Mouse (Mus musculus): ENCODE measurements at regions not wholly inside any gene's neighbourhood (a gene's known extent, or its start where the extent isn't known, plus 50 kb on each side); places are given as distances from the start of the nearest gene placed in this dataset.
A peak's percentile ranks its signal among the peaks of the same experiment; 100 is the strongest.

GRCm38 (mm10) chr1:184353832-184354449 is 319.8 kb upstream of the 1700056E22Rik start:
- WGBS, result 73% methylated on average over 8 of the region's 8 CpGs
- no peaks in the 10 kb centered on the region for H3K27me3 ChIP-seq (ENCODE audit: control insufficient read depth, insufficient read depth, low read length)
- no peak for DNase-seq (ENCODE audit: low spot score)
- H3K36me3 ChIP-seq (replicated peaks; ENCODE audit: control insufficient read depth, insufficient read depth, low read depth, low read length), result no peaks in the 10 kb centered on the region
- no peaks in the 10 kb centered on the region for H3K4me1 ChIP-seq (ENCODE audit: control insufficient read depth, insufficient read depth, low read length)
- ATAC-seq (replicated peaks; ENCODE audit: insufficient number of reproducible peaks, low FRiP score, low TSS enrichment, low read depth), result no peak
- H3K4me2 ChIP-seq (ENCODE audit: low read depth, low read length), result no peak overlapping the region
- H3K9me3 ChIP-seq (replicated peaks; ENCODE audit: control insufficient read depth, low read length), result no peaks in the 10 kb centered on the region
- no peak overlapping the region for H3K4me3 ChIP-seq (ENCODE audit: low read depth, low read length)
- H3K27ac ChIP-seq (replicated peaks; ENCODE audit: low read depth, low read length), result no peak overlapping the region
- H3K9ac ChIP-seq (replicated peaks; ENCODE audit: low read length), result no peak overlapping the region

GRCm38 (mm10) chr1:184351760-184352159 is 317.7 kb upstream of the 1700056E22Rik start:
- no peak for DNase-seq (ENCODE audit: low spot score)
- no peak for ATAC-seq (replicated peaks; ENCODE audit: insufficient number of reproducible peaks, low FRiP score, low TSS enrichment, low read depth)
- Histone ChIP-seq H3K4me3 (ENCODE audit: low read depth, low read length) (no peak overlapping the region), H3K9me3 (replicated peaks; ENCODE audit: control insufficient read depth, low read length) (no peaks in the 10 kb centered on the region), H3K36me3 (replicated peaks; ENCODE audit: control insufficient read depth, insufficient read depth, low read depth, low read length) (no peaks in the 10 kb centered on the region), H3K27me3 (ENCODE audit: control insufficient read depth, insufficient read depth, low read length) (no peaks in the 10 kb centered on the region), H3K9ac (replicated peaks; ENCODE audit: low read length) (no peak overlapping the region), H3K4me2 (ENCODE audit: low read depth, low read length) (no peak overlapping the region), H3K27ac (replicated peaks; ENCODE audit: low read depth, low read length) (no peak overlapping the region), H3K4me1 (ENCODE audit: control insufficient read depth, insufficient read depth, low read length) (no peaks in the 10 kb centered on the region)
- WGBS, result 81% methylated on average over 5 of the region's 5 CpGs

GRCm38 (mm10) chr1:184344829-184345228 is 310.7 kb upstream of the 1700056E22Rik start:
- no peak for DNase-seq (ENCODE audit: low spot score)

GRCm38 (mm10) chr1:184335952-184336351 is 301.9 kb upstream of the 1700056E22Rik start:
- H3K27ac ChIP-seq (replicated peaks; ENCODE audit: low read depth, low read length), result no peak overlapping the region
- WGBS, result 75% methylated on average over 3 of the region's 3 CpGs
- ATAC-seq (replicated peaks; ENCODE audit: insufficient number of reproducible peaks, low FRiP score, low TSS enrichment, low read depth), result no peak
- H3K4me1 ChIP-seq (ENCODE audit: control insufficient read depth, insufficient read depth, low read length), result no peaks in the 10 kb centered on the region
- H3K9me3 ChIP-seq (replicated peaks; ENCODE audit: control insufficient read depth, low read length), result no peaks in the 10 kb centered on the region
- H3K4me3 ChIP-seq (ENCODE audit: low read depth, low read length), result no peak overlapping the region
- DNase-seq (ENCODE audit: low spot score), result no peak
- H3K27me3 ChIP-seq (ENCODE audit: control insufficient read depth, insufficient read depth, low read length), result no peaks in the 10 kb centered on the region
- no peak overlapping the region for H3K4me2 ChIP-seq (ENCODE audit: low read depth, low read length)
- no peaks in the 10 kb centered on the region for H3K36me3 ChIP-seq (replicated peaks; ENCODE audit: control insufficient read depth, insufficient read depth, low read depth, low read length)
- no peak overlapping the region for H3K9ac ChIP-seq (replicated peaks; ENCODE audit: low read length)

More at GRCm38 (mm10) chr1:184344829-184345228, 310.7 kb upstream of the 1700056E22Rik start:
- no peak overlapping the region for H3K27ac ChIP-seq (replicated peaks; ENCODE audit: low read depth, low read length)
- ATAC-seq (replicated peaks; ENCODE audit: insufficient number of reproducible peaks, low FRiP score, low TSS enrichment, low read depth), result no peak
- H3K4me1 ChIP-seq (ENCODE audit: control insufficient read depth, insufficient read depth, low read length), result no peaks in the 10 kb centered on the region
- H3K27me3 ChIP-seq (ENCODE audit: control insufficient read depth, insufficient read depth, low read length), result no peaks in the 10 kb centered on the region
- no peaks in the 10 kb centered on the region for H3K9me3 ChIP-seq (replicated peaks; ENCODE audit: control insufficient read depth, low read length)
- WGBS, result 60% methylated on average over 2 of the region's 2 CpGs
- H3K4me2 ChIP-seq (ENCODE audit: low read depth, low read length), result no peak overlapping the region
- H3K4me3 ChIP-seq (ENCODE audit: low read depth, low read length), result no peak overlapping the region
- no peak overlapping the region for H3K9ac ChIP-seq (replicated peaks; ENCODE audit: low read length)
- no peaks in the 10 kb centered on the region for H3K36me3 ChIP-seq (replicated peaks; ENCODE audit: control insufficient read depth, insufficient read depth, low read depth, low read length)

- H3K9me3 ChIP-seq (replicated peaks; ENCODE audit: control insufficient read depth, low read length), result no peaks in the 10 kb centered on the region
- DNase-seq (ENCODE audit: low spot score), result peak; percentile 70
- no peak overlapping the region for H3K4me3 ChIP-seq (ENCODE audit: low read depth, low read length)
- no peak for ATAC-seq (replicated peaks; ENCODE audit: insufficient number of reproducible peaks, low FRiP score, low TSS enrichment, low read depth)
- no peaks in the 10 kb centered on the region for H3K36me3 ChIP-seq (replicated peaks; ENCODE audit: control insufficient read depth, insufficient read depth, low read depth, low read length)
- no peak overlapping the region for H3K4me2 ChIP-seq (ENCODE audit: low read depth, low read length)
- H3K4me1 ChIP-seq (ENCODE audit: control insufficient read depth, insufficient read depth, low read length), result no peaks in the 10 kb centered on the region
- no peak overlapping the region for H3K9ac ChIP-seq (replicated peaks; ENCODE audit: low read length)
- WGBS, result 27% methylated on average over 6 of the region's 6 CpGs
- H3K27me3 ChIP-seq (ENCODE audit: control insufficient read depth, insufficient read depth, low read length), result no peaks in the 10 kb centered on the region
- no peak overlapping the region for H3K27ac ChIP-seq (replicated peaks; ENCODE audit: low read depth, low read length)
These were observed 301.2 kb upstream of the 1700056E22Rik start for GRCm38 (mm10) chr1:184335281-184335680.

GRCm38 (mm10) chr1:184334818-184335217 is 300.7 kb upstream of the 1700056E22Rik start:
- H3K4me2 ChIP-seq (ENCODE audit: low read depth, low read length), result no peak overlapping the region
- H3K27me3 ChIP-seq (ENCODE audit: control insufficient read depth, insufficient read depth, low read length), result no peaks in the 10 kb centered on the region
- H3K4me1 ChIP-seq (ENCODE audit: control insufficient read depth, insufficient read depth, low read length), result no peaks in the 10 kb centered on the region
- no peak overlapping the region for H3K9ac ChIP-seq (replicated peaks; ENCODE audit: low read length)
- H3K9me3 ChIP-seq (replicated peaks; ENCODE audit: control insufficient read depth, low read length), result no peaks in the 10 kb centered on the region
- 37% methylated on average over 5 of the region's 5 CpGs for WGBS
- DNase-seq (ENCODE audit: low spot score) (peak; percentile 13), ATAC-seq (replicated peaks; ENCODE audit: insufficient number of reproducible peaks, low FRiP score, low TSS enrichment, low read depth) (no peak)
- H3K36me3 ChIP-seq (replicated peaks; ENCODE audit: control insufficient read depth, insufficient read depth, low read depth, low read length), result no peaks in the 10 kb centered on the region
- no peak overlapping the region for H3K27ac ChIP-seq (replicated peaks; ENCODE audit: low read depth, low read length)
- no peak overlapping the region for H3K4me3 ChIP-seq (ENCODE audit: low read depth, low read length)

- Histone ChIP-seq H3K4me1 (ENCODE audit: control insufficient read depth, insufficient read depth, low read length) (no peaks in the 10 kb centered on the region), H3K27me3 (ENCODE audit: control insufficient read depth, insufficient read depth, low read length) (no peaks in the 10 kb centered on the region), H3K4me2 (ENCODE audit: low read depth, low read length) (no peak overlapping the region), H3K9ac (replicated peaks; ENCODE audit: low read length) (no peak overlapping the region), H3K4me3 (ENCODE audit: low read depth, low read length) (no peak overlapping the region), H3K27ac (replicated peaks; ENCODE audit: low read depth, low read length) (no peak overlapping the region), H3K36me3 (replicated peaks; ENCODE audit: control insufficient read depth, insufficient read depth, low read depth, low read length) (no peaks in the 10 kb centered on the region), H3K9me3 (replicated peaks; ENCODE audit: control insufficient read depth, low read length) (no peaks in the 10 kb centered on the region)
- WGBS, result 84% methylated on average over 5 of the region's 5 CpGs
- DNase-seq (ENCODE audit: low spot score) (no peak), ATAC-seq (replicated peaks; ENCODE audit: insufficient number of reproducible peaks, low FRiP score, low TSS enrichment, low read depth) (no peak)
These were observed 299.0 kb upstream of the 1700056E22Rik start for GRCm38 (mm10) chr1:184333086-184333485.

- WGBS, result 83% methylated on average over 11 of the region's 11 CpGs
- no peaks in the 10 kb centered on the region for H3K4me1 ChIP-seq (ENCODE audit: control insufficient read depth, insufficient read depth, low read length)
- no peak overlapping the region for H3K9ac ChIP-seq (replicated peaks; ENCODE audit: low read length)
- no peak overlapping the region for H3K27ac ChIP-seq (replicated peaks; ENCODE audit: low read depth, low read length)
- H3K27me3 ChIP-seq (ENCODE audit: control insufficient read depth, insufficient read depth, low read length), result no peaks in the 10 kb centered on the region
- DNase-seq (ENCODE audit: low spot score), result no peak
- no peak overlapping the region for H3K4me3 ChIP-seq (ENCODE audit: low read depth, low read length)
- no peaks in the 10 kb centered on the region for H3K36me3 ChIP-seq (replicated peaks; ENCODE audit: control insufficient read depth, insufficient read depth, low read depth, low read length)
- no peaks in the 10 kb centered on the region for H3K9me3 ChIP-seq (replicated peaks; ENCODE audit: control insufficient read depth, low read length)
- no peak for ATAC-seq (replicated peaks; ENCODE audit: insufficient number of reproducible peaks, low FRiP score, low TSS enrichment, low read depth)
- no peak overlapping the region for H3K4me2 ChIP-seq (ENCODE audit: low read depth, low read length)
These were observed 296.6 kb upstream of the 1700056E22Rik start for GRCm38 (mm10) chr1:184330516-184331350.
